Mouse (Mus musculus) lung, adult 2 months (tissue): ENCODE results near the gene Pacsin2.

Source experiments
- CTCF ChIP-seq: fragments of 200-500 bp; IDR thresholded peaks from 2 replicates; pipeline ENCODE4 v1.5.1; 2011; ENCODE audit warnings: mild to moderate bottlenecking, low read length, control low read depth; ENCODE audit not compliant: insufficient read depth
- POLR2A ChIP-seq: fragments of 200-500 bp; IDR thresholded peaks from 2 replicates; pipeline ENCODE4 v1.6.1; 2011; ENCODE audit warnings: low read depth, mild to moderate bottlenecking, control low read depth, low read length, borderline replicate concordance; ENCODE audit errors: extremely low read depth

GRCm38 (mm10) chr15:83328952-83329351 lies 135.5 kb downstream of the Pacsin2 start:
- TF ChIP-seq CTCF: no peak
- no peak for TF ChIP-seq POLR2A
